Mouse (Mus musculus) thymus, postnatal 4 days (tissue): Measurements from ENCODE around the gene Jak3.
"Not testable (repeated sequence)": the region's sequence is repeated elsewhere in the genome, so short reads cannot be mapped to it uniquely, and the experiment has no call there.

Experiments used
- DNase-seq: peaks from one replicate; pipeline ENCODE4 v3.0.0; 2021

Jak3 gene

DNA sequence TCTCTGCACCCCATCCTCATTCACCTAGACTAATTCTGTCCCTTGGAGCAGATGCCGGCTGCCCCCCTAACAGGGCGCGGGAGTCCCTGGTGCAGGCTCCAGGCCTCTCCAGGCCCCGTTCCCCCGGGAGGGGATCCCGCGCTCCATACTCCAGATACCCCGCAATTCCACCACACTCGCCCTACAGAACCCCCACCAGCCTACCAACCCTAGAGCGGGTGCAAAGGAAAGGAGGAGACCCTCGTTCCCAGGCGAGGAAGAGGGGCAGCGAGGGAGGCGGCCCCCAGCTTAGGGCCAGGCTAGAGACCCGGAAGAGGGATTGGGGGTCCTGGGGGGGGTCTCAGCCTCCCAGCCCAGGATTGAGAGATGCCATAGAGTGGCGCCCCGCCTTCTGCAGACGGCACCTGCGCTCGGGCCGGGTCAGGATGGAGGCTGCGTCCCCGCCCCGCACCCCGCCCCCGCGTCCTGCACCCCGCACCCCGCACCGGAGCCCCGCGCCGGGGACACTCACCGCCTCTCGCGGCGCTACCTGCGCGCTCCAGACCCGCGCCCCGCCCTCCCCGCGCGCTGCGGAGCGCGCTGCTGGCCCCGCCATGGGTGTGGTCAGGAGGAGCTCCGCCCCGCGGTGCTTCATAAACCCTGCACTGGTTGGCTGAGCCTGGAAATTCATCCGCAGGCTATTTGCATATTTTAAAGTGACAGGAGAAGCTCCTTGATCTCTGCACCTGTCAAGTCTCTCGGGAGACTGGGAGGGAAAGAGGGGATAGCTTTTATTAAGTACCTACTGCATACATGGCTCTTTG, 49.2 kb downstream of the Jak3 start, which contains the start of gene Fcho1:
Gene Fcho1 (minus strand): TSS at position 595 of the 803 bp plus-strand sequence.
- peak; percentile 96 for DNase-seq

DNA sequence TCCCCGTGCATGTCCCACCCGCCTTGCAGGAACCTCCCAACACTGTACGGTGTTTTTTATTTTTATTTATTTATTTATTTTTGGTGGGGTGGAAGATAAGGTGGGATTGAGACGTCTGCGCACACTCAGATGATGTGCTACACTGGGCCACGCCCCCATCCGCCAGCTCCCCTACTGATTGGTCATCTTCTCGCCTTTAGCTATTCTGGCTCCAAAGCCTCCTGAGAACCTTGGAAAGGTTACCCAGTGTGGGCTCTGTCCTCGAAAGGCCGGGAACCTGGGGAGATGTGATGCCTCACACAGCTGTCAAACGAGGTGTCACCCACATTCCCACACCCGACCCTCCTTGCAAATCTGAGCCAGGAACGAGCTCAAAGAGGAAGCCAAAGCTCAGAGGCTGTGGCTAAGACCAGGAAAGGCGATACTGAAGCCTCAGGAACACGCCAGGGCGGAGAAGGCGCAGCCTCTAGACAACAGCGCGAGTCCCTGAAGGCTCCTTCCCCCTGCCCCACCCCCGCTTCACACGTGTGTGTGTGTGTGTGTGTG, 52.2 kb downstream of the Jak3 start:
- DNase-seq: peak; percentile 68

DNA sequence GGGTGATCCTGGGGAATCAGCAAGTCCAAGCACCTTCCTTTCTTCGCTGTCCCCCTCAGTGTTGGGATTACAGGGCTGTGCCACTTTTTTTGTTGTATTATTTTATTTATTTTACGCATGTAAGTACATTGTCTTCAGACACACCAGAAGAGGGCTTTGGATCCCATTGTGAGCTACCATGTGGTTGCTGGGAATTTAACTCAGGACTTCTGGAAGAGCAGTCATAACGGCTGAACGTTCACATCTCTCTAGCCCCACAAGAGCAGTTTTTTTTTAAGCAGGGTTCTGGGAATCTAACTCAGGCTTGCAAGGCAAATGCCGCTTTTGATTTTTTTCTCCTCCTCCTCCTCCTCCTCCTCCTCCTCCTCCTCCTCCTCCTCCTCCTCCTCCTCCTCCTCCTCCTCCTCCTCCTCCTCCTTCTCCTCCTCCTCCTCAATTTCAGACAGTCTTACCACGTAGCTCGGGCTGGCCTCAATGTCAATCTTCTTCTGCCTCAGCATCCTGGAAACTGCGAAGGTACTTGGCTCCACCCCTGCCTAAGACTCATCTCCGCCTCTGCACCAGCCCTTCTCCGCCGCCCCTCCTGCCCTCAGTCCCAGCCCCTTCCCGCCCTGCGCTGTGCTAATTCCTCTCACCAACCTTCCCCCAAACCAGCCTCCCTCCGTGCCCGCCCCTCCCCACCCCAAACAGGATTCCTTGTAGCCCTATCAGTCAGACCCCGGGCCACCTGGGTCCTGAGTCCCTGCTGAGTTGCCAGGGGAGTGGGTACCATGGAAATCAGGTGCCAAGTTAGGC, 52.9 kb downstream of the Jak3 start:
- peak; percentile 74 for DNase-seq

DNA sequence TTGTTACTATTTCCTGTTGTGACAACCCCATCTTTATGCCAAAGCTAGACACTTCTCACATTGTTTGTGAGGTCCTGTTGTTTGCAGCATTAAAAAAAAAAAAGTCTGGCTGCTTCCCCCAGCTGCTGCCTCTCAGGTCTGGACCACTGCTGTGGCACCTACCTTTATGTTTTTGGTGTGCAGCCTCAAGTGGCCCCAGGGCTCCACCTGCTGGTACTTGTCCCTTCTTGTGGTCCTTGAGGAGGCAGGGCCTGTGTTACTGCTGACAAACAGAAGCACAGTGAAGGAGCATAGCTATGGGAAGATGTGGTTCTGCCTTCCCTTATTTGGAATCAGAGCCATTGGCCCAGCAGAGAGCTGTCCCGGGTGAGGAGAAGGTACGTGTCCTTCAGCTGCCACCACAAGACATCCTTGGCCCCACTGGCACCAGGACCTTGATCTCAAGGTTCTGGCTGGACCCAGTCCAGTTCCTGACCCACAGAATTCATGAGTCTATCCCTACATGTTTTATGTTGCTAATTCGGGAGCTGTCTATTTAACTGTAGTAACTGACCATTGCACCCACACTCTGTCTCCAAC, 55.6 kb downstream of the Jak3 start:
- peak; percentile 92 for DNase-seq

DNA sequence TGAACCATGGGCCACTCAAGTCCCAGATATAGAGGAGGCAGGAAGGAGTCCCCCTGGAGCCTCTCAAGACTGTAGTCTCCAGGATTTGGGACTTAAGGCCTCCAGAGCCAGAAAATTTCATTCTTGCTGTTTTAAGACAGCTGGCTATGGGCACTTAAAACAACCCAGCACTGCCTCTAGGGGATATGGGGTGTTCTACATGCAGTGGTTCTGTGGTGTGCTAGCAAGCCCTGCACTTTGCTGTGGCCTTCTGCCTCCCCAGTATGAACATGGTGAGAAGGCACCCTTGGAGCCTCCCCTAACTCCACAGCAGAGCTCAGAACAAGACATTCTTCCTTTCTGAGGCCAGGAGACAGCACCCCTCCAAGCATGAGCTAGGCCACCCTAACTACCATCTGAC, 62.2 kb downstream of the Jak3 start:
- not testable (repeated sequence) for DNase-seq
